Mouse (Mus musculus): ENCODE results near the gene Olfr328. TPM values are rescaled to one million over a fixed set of nuclear protein-coding genes. Genes with fewer than 3 reads are reported as not detected.

The Olfr328 gene
- 0.53 TPM for total RNA-seq (2023)

DNA sequence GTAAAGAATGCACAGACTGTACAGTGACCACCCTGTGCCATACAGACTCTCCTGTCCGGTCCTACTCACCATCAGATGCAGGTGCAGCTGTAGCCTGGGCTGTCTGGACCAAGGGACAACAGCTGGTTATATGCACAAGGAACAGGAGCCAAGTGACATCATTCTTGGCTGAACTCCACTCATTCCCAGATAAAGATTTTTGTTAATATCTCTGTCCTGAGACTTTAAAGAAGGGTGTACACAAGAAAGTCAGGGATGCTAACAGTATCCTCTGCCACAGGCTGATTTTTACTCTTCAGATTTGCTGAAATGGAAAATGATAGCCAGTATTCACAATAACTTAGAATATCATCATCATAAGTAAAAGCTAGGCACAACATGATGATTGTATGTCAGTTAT lies at the start of gene Olfr328:
Gene Olfr328 (minus strand): TSS at position 101 of the 400 bp plus-strand sequence.

DNA sequence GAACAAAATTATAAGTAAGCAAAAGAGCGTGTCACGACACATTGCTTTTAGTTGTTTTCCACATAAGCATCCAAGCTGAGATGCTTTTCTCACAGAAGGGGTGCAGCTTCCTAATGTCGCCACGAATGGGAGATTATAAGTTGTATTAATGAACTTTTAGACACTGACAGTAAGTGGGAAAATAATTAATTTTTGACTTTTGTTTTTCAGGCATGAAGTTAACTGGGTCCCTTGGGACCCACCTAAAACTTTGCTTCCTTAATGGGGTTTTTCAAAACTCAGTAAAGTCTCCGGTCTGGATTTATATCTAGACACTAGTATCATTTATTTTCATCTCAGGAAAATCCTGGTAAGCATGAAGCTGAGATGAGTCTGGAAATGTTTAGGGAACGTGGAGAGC lies 39.4 kb upstream of the Olfr328 start, which contains the start of gene Olfr324:
Gene Olfr324 (plus strand): TSS at position 301 of the 400 bp plus-strand sequence.

DNA sequence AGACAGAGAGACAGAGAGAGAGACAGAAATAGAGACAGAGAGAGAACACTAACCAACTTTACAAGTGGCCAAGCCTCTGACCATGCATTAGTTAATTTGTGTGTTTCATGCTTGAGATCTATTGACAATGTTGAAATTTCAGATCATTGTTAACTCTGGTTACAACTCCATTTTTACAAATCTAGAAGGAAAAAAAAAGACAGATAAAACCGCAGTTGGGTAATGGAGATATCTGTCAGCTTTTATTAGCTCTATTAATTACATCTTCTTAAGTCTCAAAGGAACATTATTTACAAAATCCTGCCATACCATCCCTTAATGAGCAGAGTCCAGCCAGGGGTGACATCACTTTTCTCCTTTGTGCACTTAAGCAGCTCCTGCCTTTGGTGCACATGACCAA lies 22.0 kb upstream of the Olfr328 start, which contains the start of gene Olfr325:
Gene Olfr325 (plus strand): TSS at position 301 of the 400 bp plus-strand sequence.

DNA sequence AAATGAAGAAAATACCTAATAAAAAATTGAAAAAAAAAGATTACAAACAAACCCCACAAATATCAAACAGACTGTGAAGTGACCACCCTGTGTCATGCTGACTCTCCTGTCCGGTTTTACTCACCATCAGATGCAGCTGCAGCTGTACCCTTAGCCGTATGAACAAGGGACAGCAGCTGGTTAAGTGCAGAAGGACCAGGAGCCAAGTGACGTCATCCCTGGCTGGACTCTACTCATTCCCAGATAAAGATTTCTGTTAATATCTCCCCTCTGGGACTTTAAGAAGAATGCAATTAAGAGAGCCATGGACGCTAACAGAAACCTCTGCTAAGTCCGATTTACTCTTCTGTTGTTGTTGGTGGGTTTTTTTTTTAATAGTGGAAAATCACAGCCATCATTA lies 15.0 kb upstream of the Olfr328 start, which contains the start of gene Olfr224:
Gene Olfr224 (minus strand): TSS at position 149 of the 400 bp plus-strand sequence.

DNA sequence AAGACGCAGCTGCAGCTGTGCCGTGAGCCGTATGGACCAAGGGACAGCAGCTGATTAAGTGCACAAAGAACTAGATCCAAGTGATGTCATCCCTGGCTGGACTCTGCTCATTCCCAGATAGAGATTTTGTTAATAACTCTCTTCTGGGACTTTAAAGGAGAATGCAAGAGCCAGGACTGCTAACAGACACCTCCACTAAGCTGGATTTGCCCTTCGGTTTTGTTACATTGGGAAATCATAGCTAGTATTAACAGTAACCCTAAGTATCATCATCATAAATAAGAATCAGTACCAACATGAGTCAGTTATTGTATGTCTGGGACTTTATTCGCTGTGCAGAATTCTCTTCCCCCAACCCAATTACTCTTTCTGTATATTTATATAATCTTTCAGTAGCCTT lies 9.1 kb downstream of the Olfr328 start, which contains the start of gene Olfr329-ps:
Gene Olfr329-ps (minus strand): TSS at position 101 of the 400 bp plus-strand sequence.

DNA sequence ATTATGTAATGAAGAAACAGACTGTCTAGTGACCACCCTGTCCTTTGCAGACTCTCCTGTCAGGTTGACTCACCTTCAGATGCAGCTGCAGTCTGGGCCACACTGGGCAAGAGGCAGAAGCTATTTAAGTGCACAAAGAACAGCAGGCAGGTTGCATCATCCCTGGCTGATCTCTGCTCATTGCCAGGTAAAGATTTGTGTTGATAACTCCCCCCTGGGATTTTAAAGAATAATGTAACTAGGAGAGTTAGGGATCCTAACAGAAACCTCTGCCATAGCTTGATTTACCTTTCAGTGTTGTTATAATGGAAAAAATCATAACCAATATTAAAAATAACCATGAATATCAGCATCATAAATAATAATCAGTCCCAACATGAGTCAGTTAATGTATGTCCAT lies 20.7 kb downstream of the Olfr328 start, which contains the start of gene Olfr330:
Gene Olfr330 (minus strand): TSS at position 101 of the 400 bp plus-strand sequence.

DNA sequence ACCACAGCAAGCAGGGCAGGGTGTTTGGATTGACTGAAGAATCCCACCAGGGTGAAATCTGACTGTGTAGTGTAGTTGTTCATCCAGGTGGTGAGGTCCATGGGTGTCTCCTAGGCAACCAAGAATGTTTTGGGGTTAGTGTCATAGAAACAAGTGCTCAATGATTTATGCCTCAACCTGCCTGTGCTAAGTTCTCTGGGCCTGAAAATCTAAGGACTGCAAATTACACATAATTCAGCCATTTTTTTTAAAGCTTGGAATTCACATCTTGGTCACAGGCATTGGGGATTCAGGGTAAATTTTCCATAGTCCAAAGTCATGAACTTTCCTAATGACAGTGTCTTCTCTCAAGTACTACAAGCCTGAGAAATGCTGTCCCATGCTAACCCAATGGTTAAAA lies 53.0 kb downstream of the Olfr328 start, which contains the start of gene Olfr331:
Gene Olfr331 (minus strand): TSS at position 101 of the 400 bp plus-strand sequence.

Other genes starting within 250 kb of the Olfr328 start
- 33.3 TPM for gene Zfp692, start 248.6 kb downstream of the Olfr328 start, total RNA-seq (2023)
- gene Zfp672, start 225.3 kb downstream of the Olfr328 start, total RNA-seq (2023): 40.5 TPM
- 21.3 TPM for gene Sh3bp5l, start 224.9 kb downstream of the Olfr328 start, total RNA-seq (2023)
- not detected for gene Lypd8, start 176.6 kb downstream of the Olfr328 start, total RNA-seq (2023)
- gene 1810065E05Rik, start 134.5 kb downstream of the Olfr328 start, total RNA-seq (2023): not detected
- not detected for gene Gm12253, start 123.1 kb downstream of the Olfr328 start, total RNA-seq (2023)
- gene Lypd9, start 102.7 kb downstream of the Olfr328 start, total RNA-seq (2023): not detected
- not detected for gene Olfr30, start 93.4 kb downstream of the Olfr328 start, total RNA-seq (2023)
- not detected for gene Olfr332, start 63.1 kb downstream of the Olfr328 start, total RNA-seq (2023)
- gene Olfr331, start 53.1 kb downstream of the Olfr328 start, total RNA-seq (2023): not detected
- not detected for gene Olfr330, start 20.8 kb downstream of the Olfr328 start, total RNA-seq (2023)
- gene Olfr329-ps, start 9.2 kb downstream of the Olfr328 start, total RNA-seq (2023): not detected
- gene Olfr224, start 14.9 kb upstream of the Olfr328 start, total RNA-seq (2023): not detected
- not detected for gene Olfr325, start 22.1 kb upstream of the Olfr328 start, total RNA-seq (2023)
- not detected for gene Olfr324, start 39.5 kb upstream of the Olfr328 start, total RNA-seq (2023)
- not detected for gene 2210407C18Rik, start 60.4 kb upstream of the Olfr328 start, total RNA-seq (2023)
- not detected for gene Olfr323, start 74.9 kb upstream of the Olfr328 start, total RNA-seq (2023)
- gene Trim58, start 84.8 kb upstream of the Olfr328 start, total RNA-seq (2023): not detected
- not detected for gene Olfr322, start 103.1 kb upstream of the Olfr328 start, total RNA-seq (2023)
- not detected for gene Olfr320, start 125.5 kb upstream of the Olfr328 start, total RNA-seq (2023)
- gene Olfr319, start 143.5 kb upstream of the Olfr328 start, total RNA-seq (2023): not detected
- gene Olfr318, start 168.4 kb upstream of the Olfr328 start, total RNA-seq (2023): 0.47 TPM
- not detected for gene Olfr317, start 183.6 kb upstream of the Olfr328 start, total RNA-seq (2023)
- gene Olfr316, start 197.1 kb upstream of the Olfr328 start, total RNA-seq (2023): not detected
- not detected for gene Olfr315, start 217.6 kb upstream of the Olfr328 start, total RNA-seq (2023)
- not detected for gene Olfr314, start 227.3 kb upstream of the Olfr328 start, total RNA-seq (2023)
- not detected for gene Fam183b, start 246.3 kb upstream of the Olfr328 start, total RNA-seq (2023)

Data from CD4-positive naive resting alpha-beta T cell, adult 57 days (primary cell).